Mouse (Mus musculus) layer of hippocampus, postnatal 10 days (tissue): Measurements from ENCODE around the gene Panx1. TPM values are rescaled to one million over a fixed set of nuclear protein-coding genes. Genes with fewer than 3 reads are reported as not detected.
A peak's percentile ranks its signal among the peaks of the same experiment; 100 is the strongest.

Experiments used
- DNase-seq, 2 experiments: peaks; one replicate each; pipeline ENCODE4 v3.0.0; 2021; ENCODE audit warnings: low spot score in 2 of 2
- total RNA-seq, 2 experiments: library from RNA; stranded (reverse); gene quantifications; 2 replicates each; pipeline ENCODE4 v1.2.3; 2021

Panx1 gene
- total RNA-seq, 2 experiments from 2014 or later: 67.9 to 68.7 TPM

DNA sequence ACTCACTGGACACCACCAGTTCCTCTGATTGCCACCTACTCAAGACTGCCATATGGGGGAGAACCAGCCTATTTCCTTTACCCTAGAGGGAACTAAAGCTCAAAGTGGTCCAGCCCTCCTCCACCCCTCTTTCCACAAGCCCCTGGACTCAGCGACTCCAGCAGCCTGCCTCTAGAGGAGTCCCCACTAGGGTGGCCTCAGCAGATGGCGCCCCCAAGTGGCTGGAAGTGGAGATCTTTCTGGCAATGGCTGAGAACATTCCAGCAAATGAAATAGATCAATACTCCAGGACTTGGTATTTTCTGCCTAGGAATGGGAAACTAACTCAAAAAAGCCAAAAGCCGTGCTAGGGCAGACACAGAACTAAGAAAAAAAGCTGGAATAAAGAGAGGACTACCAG, 17.6 kb downstream of the Panx1 start:
- DNase-seq: no peak

DNA sequence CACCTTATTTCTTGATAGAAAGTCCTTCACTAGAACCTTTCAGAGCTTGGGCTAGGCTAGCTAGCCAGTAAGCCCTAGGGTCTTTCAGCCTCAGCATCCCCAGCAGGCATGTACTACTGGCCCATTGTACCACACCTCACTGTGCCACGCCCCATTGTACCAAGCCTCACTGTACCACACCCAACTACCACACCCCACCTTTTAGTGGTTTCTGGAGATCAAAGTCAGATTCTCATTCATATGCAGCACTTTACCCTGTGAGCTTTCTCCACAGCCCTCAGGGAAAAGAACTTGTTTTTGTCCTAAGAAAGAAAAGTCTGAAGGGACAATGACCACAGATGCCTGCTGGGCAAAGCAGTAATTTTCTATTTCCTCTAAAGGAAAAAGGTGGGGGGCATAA, 22.2 kb downstream of the Panx1 start:
- no peak for DNase-seq

DNA sequence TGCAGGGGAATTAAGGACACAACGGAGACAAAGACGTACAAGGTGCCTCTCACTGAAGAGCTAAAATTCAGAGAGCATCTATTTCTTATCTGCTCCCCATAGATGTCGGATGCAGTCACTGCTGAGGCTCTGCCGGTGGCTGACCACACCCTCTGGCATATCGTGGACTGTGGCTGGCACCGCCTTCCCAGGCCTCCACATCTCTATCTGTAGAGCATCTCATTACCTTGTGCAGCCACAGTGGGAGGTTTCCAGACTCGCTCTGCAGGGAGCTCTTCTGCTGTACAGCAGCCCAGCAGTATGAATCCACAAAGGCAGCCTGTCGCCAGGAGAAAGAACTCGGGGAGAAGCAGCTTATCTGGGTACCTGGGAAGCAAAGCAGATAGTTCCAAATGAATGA, 24.1 kb downstream of the Panx1 start:
- no peak for DNase-seq

- no peak for DNase-seq
Measured at GRCm38 (mm10) chr9:15020561-15021080, 24.7 kb downstream of the Panx1 start.

- DNase-seq: no peak
Measured at GRCm38 (mm10) chr9:15018756-15019131, 26.5 kb downstream of the Panx1 start.

DNA sequence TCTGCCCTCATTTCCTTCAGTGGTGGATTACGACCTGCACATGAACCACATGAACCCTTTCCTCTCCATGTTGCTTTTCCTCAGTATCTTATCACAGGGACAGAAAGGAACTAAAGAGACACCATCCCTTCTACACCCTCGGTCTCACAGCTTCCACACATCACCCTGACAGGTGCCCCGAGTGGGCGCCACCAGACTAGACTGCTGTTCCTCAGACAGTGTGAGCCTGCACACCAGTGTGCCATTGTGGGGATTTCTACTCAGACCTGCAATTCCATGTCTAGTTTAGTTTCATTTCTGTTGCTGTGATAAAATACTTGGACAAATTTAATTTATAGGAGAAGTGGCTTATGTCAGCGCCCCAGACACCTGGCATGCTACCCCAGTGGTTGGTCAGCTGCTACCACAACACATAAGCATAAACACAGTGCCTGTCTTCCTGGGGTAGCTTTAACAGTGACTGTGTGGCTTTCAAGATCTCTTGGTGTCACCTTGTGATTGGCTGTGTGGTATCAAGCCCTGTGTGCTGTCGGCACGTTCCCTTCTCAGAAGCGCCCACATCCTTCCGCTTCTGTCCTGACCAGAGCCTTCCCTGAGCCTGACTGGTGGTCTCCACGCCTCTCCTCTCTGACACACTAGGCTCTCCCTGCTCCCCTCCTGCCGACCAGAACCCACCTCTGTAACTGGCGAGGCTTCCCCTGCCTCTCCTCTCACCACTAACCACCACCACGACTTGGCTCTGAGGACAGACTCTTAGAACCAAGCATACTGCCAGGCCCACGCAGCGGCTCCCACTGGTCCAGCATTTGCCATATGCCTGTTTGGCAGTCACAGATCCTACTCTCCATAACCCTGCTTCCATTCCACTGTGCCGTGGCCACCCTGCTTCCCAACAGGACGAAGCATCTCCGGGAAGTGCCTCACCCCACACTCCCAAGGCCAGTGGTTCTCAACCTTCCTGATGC, 27.2 kb downstream of the Panx1 start:
- DNase-seq: peak in 1 of 2 experiments; percentile 9

DNA sequence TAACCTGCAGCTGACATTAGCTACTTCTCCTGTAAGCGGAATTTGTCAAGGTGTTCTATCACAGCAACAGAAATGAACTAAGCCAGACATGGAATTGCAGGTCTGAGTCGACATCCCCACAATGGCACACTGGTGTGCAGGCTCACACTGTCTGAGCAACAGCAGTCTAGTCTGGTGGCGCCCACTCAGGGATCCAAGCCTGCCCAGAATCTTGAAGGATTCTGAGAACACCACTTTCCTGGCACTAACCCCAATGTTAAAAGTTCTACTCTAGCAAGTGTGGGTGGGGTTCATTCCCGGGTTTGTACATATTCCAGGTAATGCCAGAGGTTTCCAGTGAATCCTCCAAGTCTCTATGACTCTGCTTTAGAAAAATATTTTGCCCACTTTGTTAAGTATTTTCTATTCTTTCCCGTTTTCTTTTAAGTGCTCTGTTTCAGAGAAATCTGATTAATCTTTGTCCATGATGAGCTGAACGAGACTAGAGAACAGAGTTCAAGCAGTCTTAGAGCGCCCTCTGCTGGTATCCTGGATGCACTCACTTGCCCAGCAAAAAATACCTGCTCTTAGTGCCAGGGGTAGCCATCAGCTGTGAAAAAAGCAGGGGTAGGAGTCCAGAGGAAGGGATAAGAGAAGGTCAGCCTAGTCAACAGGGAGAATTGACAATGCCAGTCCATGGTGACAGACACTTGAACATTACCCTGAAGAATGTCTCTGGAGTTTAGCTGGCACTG, 29.9 kb downstream of the Panx1 start:
- DNase-seq: peak; percentile 79 to 85

- DNase-seq: peak in 1 of 2 experiments; percentile 9
Measured at GRCm38 (mm10) chr9:15007566-15007965, 37.7 kb downstream of the Panx1 start.

DNA sequence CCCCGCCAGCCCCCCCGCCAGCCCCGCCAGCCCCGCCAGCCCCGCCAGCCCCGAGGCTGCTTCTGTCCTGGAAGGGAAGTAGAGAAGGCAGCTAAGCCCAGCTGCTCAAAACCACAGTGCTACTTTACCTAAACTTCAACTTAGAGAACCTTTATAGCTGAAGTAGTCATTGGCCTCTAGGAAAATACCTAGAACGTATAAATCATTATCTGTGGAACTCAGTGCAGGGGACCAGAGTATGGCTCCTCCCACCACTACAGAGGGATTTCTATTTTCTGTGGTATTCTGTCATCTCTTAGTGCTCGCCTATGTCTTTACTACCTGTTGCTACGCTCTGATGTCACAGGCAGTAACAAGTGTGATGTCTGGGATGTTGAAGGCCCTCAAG, 41.0 kb downstream of the Panx1 start:
- DNase-seq: no peak

DNA sequence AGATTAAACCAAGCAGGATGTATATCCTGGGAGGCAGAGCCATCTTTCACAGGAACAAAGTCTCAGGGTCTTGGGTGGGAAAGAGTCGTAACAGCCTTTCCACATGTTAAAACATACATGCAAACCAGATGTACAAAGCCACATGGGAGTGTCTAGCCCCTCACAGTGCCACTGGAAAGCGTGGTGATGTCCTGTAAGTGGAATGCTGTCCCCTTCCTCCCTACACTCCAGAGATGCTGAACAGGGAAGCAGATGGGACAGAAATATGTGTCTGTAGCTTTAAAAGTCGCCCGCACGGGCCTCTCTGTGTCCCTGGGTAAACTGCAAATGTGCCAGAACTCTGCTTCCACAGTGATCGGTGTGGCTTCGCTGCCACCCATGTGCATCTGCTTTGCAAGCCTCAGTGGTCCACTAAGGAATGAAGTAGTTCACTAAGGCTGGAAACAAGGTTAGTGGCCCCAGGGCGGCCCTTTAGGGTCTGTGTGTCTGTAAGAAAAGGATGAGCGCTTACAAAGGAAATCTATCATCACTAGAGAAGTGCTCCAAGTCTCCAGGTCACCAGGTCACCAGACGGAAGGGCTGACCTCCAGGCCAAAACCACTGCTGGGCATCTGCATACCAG, 41.5 kb downstream of the Panx1 start:
- DNase-seq: no peak

- DNase-seq: no peak
Measured at GRCm38 (mm10) chr9:15002995-15003613, 42.2 kb downstream of the Panx1 start.

GRCm38 (mm10) chr9:14998790-14999189, 46.5 kb downstream of the Panx1 start:
- no peak for DNase-seq

DNA sequence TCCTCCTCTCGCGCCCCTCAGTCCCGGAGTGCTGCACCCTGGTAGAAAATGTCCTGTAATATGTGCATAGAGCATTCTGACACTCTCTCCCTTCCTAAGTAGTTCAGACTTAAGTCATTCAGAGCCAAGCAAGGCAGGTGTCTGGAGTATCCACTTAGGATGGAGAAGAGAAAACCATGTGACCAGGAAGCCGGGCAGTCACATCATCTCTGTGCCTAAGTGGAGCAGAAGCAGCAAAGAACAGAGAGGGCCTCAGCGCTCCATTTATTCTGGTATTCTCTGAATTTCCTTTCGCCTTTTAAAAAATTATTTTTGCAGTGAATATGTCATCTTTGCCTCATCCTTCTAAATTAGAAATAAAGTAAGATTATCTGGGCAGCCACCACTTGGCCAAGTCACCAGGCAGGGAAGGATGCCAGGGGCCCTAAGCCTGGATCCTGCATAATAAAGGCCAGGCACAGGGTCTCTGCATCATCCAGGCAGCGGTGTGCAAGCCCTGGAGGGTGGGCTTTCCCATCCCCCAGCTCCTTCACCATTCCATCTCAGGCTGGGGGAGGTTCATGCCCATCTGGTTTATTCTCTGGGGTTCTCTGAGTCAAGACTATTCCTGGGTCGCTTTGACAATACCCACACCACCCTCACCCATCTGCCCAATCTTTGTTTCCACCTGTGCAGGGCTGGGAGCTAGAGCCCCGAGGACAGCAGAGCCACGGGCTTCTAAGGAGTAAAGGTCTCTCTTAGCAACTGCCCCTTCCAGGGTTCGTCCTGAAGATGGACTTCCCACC, 47.8 kb downstream of the Panx1 start:
- no peak for DNase-seq

DNA sequence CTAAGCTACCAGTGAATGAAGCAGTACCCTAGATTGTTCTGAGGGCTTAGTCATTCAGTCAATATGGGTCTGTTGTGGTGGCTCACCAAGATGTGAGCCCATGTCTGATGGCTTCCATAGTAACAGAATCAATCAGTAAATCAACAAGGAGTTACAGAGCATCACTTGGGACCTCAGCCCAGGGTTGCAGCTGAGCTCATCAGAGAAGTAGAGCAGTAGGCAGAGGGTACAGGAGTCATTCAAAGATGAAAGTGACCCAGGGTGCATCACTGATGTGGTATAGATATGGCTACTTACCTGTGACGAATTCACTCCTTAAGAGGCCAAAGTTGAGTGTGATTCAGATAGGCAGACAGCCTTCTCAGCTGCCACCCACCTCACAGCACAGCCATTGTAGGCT, 49.8 kb downstream of the Panx1 start:
- no peak for DNase-seq

GRCm38 (mm10) chr9:14988606-14989293, 56.5 kb downstream of the Panx1 start:
- no peak for DNase-seq

GRCm38 (mm10) chr9:14983141-14983540, 62.1 kb downstream of the Panx1 start:
- DNase-seq: no peak

- no peak for DNase-seq
Measured at GRCm38 (mm10) chr9:14982683-14983082, 62.6 kb downstream of the Panx1 start.

DNA sequence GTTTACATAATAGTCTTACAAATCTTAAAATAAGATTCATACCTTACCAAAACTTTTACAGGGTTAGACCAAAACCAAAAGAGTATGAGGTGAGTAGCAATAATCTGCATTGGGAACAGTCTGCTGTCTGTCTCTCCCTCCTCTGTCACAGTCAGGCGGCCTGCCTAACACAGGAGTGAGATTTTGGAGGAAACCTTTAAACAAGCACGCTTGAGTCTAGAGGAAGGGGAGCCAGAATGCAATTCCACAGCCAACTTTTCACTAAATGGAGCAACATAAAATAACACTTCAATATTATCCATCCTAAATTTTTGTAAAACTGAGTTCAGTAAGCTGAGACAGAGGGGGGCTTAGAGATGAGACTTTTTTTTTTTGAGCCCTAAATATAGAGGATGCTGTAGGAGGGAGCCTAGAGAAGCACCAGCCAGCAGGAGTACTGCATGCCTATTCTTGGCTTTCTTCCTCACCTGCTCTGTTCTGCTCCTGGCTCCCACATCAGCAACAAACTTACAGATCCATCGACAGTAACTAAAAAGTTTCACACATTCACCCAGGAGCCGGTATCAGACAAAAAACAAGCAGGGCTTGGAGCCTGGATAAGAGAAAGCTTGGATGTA, 63.6 kb downstream of the Panx1 start:
- no peak for DNase-seq
